In genomic region chr6:87594188-87594587, GRCm38 (mm10) we compare ENCODE assay signal across 22 mouse cellular contexts.
"Had no signal": no experiment of that assay in that cellular context is flagged by ENCODE, and none has a peak within 500 bp of the region (broad histone marks: within the 10 kb centered on the region; RNA-seq: fewer than 3 reads in every experiment).

No protein-coding gene starts in this region.

- H3K9me3 ChIP-seq: heart, embryonic 10.5 days; heart, embryonic 12.5 days; hindbrain, embryonic 13.5 days; hindbrain, embryonic 15.5 days; kidney, embryonic 15.5 days; limb, embryonic 12.5 days; liver, embryonic 13.5 days had no signal

- H3K36me3 ChIP-seq: heart, embryonic 10.5 days; heart, embryonic 12.5 days; hindbrain, embryonic 13.5 days; hindbrain, embryonic 15.5 days; kidney, embryonic 15.5 days; limb, embryonic 12.5 days; liver, embryonic 13.5 days had no signal

- DNase-seq: gastrocnemius, postnatal 14 days; gastrocnemius, postnatal 36 days; heart, adult 18-20 months; heart, postnatal 10 days; heart, postnatal 36 days; kidney, adult 11 months; kidney, adult 9 months; kidney, postnatal 14 days; kidney, postnatal 36 days; layer of hippocampus, adult 9-11 months; layer of hippocampus, postnatal 36 days; left cerebral cortex, postnatal 4 days; liver; liver, embryonic 13.5 days had no signal

- H3K27ac ChIP-seq: heart, embryonic 10.5 days; hindbrain, embryonic 13.5 days; hindbrain, embryonic 15.5 days; hindbrain, postnatal 0 days; kidney, embryonic 15.5 days; kidney, postnatal 0 days; limb, embryonic 12.5 days; liver, embryonic 13.5 days had no signal

- H3K4me3 ChIP-seq: heart, embryonic 10.5 days; heart, embryonic 12.5 days; hindbrain, embryonic 13.5 days; hindbrain, embryonic 15.5 days; kidney, embryonic 15.5 days; limb, embryonic 12.5 days; liver, embryonic 13.5 days had no signal
